Mouse (Mus musculus) adrenal gland (tissue): ENCODE measurements around the gene Serpina3f.
"Not testable (repeated sequence)": the region's sequence is repeated elsewhere in the genome, so short reads cannot be mapped to it uniquely, and the experiment has no call there.

Source experiments
- intact Hi-C: fragments of 180-260 bp; cut with DNase I; formaldehyde crosslinking; loops from one replicate; pipeline ENCODE4 v1.15.1; 2025
- long read RNA-seq, 2 experiments: library from polyadenylated mRNA; unstranded; transcript quantifications; one replicate each; pipeline ENCODE4 v2.0.0; 2020; ENCODE audit warnings: borderline replicate concordance in 1 of 2; ENCODE audit not compliant: insufficient replicate concordance in 1 of 2

The Serpina3f gene
- long read RNA-seq, experiment 1, result 0 reads
- long read RNA-seq, experiment 2, result 0 reads

DNA sequence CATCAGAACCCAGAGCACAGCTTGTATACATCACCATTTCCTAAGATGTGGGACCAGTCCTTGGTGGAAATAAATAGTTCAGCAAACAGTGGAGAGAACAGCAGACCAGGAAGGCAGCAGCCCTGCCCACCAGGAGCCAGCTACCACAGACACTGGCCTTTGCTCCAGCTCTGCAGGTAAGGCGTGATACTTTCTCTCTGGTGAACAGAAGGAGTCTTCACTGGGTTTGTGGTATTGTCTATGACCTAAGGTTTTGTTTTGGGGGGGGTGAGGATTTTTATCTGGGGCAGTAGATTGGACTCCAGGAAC, at the start of gene Serpina3f:
Gene Serpina3f (plus strand): TSS at position 100 of the 309 bp plus-strand sequence.
- intact Hi-C loops, result no loop called here

- intact Hi-C loops, result no loop called here
Observed at GRCm38 (mm10) chr12:104174747-104175146, 39.6 kb upstream of the Serpina3f start.

GRCm38 (mm10) chr12:104175636-104176035, 38.7 kb upstream of the Serpina3f start:
- intact Hi-C loops, result no loop called here

DNA sequence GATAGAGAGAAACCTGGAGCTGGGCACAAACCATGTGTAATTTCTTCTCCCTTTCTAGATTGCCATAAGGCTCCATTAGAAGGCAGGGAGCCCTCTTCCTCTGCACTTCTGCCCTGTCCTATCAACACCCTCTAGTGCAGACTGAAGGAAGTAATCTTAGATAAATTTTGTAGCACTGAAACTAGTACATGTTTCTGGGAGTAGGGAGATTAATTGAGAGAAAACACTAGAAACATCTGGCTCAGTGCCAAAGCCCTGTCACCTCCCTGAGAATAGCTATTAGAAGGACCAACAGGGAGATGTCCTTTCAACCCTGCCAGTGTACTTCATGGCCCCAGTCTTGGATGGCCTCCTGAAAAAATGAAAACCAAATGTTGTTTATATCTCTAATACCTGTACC, 35.8 kb upstream of the Serpina3f start:
- intact Hi-C loops, result no loop called here

DNA sequence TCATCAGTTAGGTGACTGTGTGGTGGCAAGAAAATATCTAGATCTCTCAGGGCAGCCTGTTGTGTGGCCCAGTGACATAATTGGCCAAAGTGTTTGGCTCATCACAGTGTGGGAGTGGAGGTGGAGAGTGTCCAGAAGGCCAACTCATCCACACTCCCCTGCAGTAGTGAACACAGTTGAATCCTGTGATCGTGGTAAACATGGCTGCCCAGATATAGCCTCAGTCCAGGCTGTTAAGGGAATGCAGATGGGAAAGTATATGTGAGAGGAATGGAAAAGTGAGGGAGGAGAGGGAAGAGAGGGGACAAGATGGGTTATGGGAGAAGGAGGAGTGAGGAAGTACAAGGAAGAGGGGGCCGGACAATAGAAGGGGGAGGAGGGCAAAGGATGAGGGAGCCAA, 35.4 kb upstream of the Serpina3f start:
- intact Hi-C loops, result no loop called here

DNA sequence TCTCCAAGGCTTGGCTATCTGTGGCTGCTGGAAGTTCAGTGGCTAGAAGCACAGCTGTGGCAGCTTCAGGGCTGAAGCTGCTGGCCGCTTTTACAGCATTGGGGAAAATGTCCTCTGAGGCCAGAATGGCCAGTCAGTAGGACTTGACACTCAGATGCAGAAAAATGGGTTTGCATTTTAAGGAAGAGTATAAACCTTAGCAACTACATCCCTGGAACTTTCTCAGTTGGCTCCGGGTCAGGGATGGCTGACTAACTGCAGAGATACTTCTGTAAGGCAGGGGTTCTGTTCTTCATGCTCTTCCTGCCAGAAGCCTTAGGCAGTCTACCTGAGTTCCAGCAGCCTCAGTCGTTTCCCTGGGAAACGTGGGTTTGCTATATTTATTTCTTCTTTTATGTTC, 29.3 kb upstream of the Serpina3f start:
- intact Hi-C loops, result no loop called here

- intact Hi-C loops, result no loop called here
Observed at GRCm38 (mm10) chr12:104186041-104186581, 28.2 kb upstream of the Serpina3f start.

- intact Hi-C loops, result no loop called here
Observed at GRCm38 (mm10) chr12:104189246-104189645, 25.1 kb upstream of the Serpina3f start.

- intact Hi-C loops, result no loop called here
Observed at GRCm38 (mm10) chr12:104190852-104191251, 23.5 kb upstream of the Serpina3f start.

- intact Hi-C loops, result no loop called here
Observed at GRCm38 (mm10) chr12:104209149-104209548, 5.2 kb upstream of the Serpina3f start.

- intact Hi-C loops, result no loop called here
Observed at GRCm38 (mm10) chr12:104209802-104210201, 4.5 kb upstream of the Serpina3f start.

DNA sequence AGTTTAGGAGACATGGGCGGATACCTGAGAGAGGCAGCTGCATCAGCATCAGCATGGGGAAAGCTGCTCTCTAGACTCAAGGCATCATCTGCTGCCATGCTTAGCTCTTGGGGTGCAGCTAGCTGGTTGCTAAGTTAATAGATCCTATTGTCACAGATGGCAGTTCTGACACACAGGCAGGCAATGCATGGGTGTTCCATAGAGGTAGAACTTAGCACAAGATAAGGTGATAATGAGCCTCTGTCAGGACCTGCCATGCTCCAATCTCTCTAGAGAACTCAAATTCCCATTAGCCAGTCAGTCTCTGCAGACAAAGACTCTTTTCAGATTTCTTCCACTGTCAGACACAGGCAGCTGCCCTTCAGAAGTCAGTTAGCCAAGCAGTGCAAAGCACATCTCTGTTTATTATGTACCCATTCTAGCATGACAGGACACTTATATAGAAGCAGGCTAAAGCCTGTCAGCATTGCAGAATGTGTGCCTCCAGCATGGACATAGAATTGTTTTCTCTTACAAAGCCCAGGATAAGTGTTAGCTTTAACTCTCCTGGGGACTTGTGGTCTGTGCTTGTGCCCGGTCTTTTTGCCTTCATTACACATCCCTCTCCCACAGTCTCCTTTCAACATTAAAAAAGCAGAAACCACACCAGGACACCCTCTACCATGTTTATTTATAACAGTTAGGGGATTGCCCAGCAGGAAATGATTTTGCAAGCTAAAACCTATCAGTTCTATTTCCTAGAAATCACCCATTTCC, 477 bp upstream of the Serpina3f start:
- intact Hi-C loops, result no loop called here

GRCm38 (mm10) chr12:104215249-104215648, 905 bp downstream of the Serpina3f start:
- intact Hi-C loops, result no loop called here

- intact Hi-C loops, result no loop called here
Observed at GRCm38 (mm10) chr12:104221616-104222015, 7.3 kb downstream of the Serpina3f start.

GRCm38 (mm10) chr12:104223690-104224089, 9.3 kb downstream of the Serpina3f start:
- intact Hi-C loops, result no loop called here

DNA sequence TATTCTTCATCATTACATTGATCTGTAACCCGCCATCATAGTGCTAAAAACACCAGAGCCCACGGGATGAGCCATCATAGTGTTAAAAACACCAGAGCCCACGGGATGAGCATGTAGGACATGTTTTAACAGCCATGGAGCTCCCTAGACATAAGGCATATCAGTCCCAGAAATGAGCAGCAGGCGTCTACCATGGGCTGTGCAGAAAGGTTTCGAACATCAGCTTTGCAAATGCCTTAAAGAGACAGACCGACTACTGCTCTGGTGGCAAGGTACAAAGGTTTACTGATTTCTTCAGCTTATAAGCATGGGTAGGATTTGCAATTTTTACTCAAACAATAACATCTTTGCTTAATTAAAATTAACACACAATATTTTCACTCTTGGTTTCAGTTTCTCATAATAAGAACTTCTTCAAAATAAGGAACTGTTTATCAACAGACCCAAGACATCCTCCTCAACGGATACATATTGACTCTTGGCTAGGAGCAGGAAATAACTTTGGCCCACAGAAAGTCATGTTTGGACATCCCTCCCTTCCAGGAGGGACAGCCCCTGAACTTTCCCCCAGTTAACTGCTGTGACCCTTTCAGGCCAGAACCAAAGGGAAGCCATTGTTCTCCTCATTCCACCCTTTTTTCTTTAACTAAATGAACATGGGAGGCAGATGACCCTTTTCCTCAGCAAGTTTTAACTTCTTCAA, 10.4 kb downstream of the Serpina3f start:
- intact Hi-C loops, result no loop called here

DNA sequence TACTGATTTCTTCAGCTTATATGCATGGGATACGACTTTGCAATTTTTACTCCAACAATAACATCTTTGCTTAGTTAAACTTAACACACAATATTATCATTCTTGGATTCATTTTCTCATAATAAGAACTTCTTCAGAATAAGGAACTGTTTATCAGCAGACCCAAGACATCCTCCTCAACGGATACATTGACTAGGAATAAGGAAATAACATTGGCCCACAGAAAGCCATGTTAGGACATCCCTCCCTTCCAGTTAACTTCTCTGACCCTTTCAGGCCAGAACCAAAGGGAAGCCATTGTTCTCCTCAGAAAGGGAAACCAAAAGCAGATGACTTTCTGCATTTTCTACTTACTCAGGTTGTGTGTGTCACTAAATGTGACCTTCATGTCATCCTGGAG, 16.4 kb downstream of the Serpina3f start:
- intact Hi-C loops, result no loop called here

- intact Hi-C loops, result no loop called here
Observed at GRCm38 (mm10) chr12:104235915-104236314, 21.6 kb downstream of the Serpina3f start, which contains the start of gene Serpina3g. TSS of gene Serpina3g (plus strand) at chr12:104236245.

- intact Hi-C loops, result not testable (repeated sequence)
Observed at GRCm38 (mm10) chr12:104238048-104238447, 23.7 kb downstream of the Serpina3f start.

DNA sequence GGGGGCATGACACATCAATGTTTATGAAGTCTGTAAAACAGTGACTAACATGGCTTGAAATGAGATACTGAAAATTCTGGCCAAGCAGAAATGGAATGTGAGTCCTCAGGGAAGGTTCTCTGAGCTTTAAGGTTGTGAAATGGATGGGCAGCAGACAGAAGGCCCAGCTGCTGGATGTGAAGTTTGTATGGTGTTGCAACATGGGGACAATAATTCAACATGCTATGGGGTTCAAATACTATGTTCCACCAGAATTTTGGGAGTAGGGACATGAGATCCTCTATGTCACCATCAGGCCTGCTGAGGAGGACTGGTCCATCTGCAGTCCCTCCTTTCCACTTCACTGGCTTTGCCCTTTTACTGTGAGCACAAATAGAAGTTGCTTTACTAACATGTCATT, 29.0 kb downstream of the Serpina3f start:
- intact Hi-C loops, result no loop called here

GRCm38 (mm10) chr12:104245092-104245491, 30.7 kb downstream of the Serpina3f start:
- intact Hi-C loops, result no loop called here

DNA sequence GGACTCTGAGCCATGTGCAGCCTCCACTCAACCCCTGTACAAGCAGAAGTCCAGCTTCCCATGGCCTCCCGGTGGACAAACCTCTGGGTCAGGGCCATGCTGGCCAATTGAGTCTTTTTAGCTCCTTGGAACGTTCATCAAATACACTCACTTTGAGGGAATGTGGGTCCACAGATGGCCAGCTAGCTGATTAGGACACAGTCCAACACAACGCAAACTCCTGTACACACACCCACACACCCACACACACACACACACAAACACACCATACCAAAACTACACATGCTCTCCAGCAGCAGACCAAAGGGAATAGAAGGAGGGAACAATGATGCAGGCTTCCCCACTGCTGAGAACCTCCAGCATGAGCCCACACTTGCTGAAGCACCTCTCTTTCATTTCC, 31.3 kb downstream of the Serpina3f start:
- intact Hi-C loops, result no loop called here
